Mouse (Mus musculus) frontal cortex, postnatal 14 days (tissue): ENCODE data around the gene Stat5b.

Experiments
- DNase-seq, 2 experiments: peaks; one replicate each; pipeline ENCODE4 v3.0.0; 2022; ENCODE audit warnings: low spot score in 2 of 2

Gene Stat5b

GRCm38 (mm10) chr11:100870256-100870967, 19.9 kb upstream of the Stat5b start:
- no peak for DNase-seq

GRCm38 (mm10) chr11:100865618-100866017, 15.1 kb upstream of the Stat5b start:
- no peak for DNase-seq

- no peak for DNase-seq
Measured at GRCm38 (mm10) chr11:100863141-100863540, 12.6 kb upstream of the Stat5b start.

GRCm38 (mm10) chr11:100861836-100862235, 11.3 kb upstream of the Stat5b start:
- DNase-seq, result no peak

- DNase-seq, result no peak
Measured at GRCm38 (mm10) chr11:100861335-100861734, 10.8 kb upstream of the Stat5b start.

- peak; percentile 30 to 42 for DNase-seq
Measured at GRCm38 (mm10) chr11:100860198-100861048, 9.9 kb upstream of the Stat5b start.

GRCm38 (mm10) chr11:100859579-100860075, 9.1 kb upstream of the Stat5b start:
- no peak for DNase-seq

GRCm38 (mm10) chr11:100858935-100859578, 8.5 kb upstream of the Stat5b start, which contains the start of gene Stat5a:
Gene Stat5a, plus strand, starts transcription at chr11:100859351.
- DNase-seq, result peak; percentile 33 to 49

- no peak for DNase-seq
Measured at GRCm38 (mm10) chr11:100857960-100858359, 7.4 kb upstream of the Stat5b start.

- DNase-seq, result no peak
Measured at GRCm38 (mm10) chr11:100855178-100855577, 4.7 kb upstream of the Stat5b start.

- DNase-seq, result no peak
Measured at GRCm38 (mm10) chr11:100854268-100854667, 3.7 kb upstream of the Stat5b start.

GRCm38 (mm10) chr11:100853018-100853417, 2.5 kb upstream of the Stat5b start:
- DNase-seq, result no peak

GRCm38 (mm10) chr11:100852088-100852487, 1.6 kb upstream of the Stat5b start:
- DNase-seq, result no peak

- no peak for DNase-seq
Measured at GRCm38 (mm10) chr11:100850778-100851528, 429 bp upstream of the Stat5b start.

GRCm38 (mm10) chr11:100849456-100850037, 977 bp downstream of the Stat5b start:
- DNase-seq, result no peak

- DNase-seq, result no peak
Measured at GRCm38 (mm10) chr11:100848789-100849379, 1.6 kb downstream of the Stat5b start.

- no peak for DNase-seq
Measured at GRCm38 (mm10) chr11:100848080-100848479, 2.4 kb downstream of the Stat5b start.

- DNase-seq, result no peak
Measured at GRCm38 (mm10) chr11:100847572-100847971, 3.0 kb downstream of the Stat5b start.

- DNase-seq, result no peak
Measured at GRCm38 (mm10) chr11:100845793-100846192, 4.7 kb downstream of the Stat5b start.

- DNase-seq, result no peak
Measured at GRCm38 (mm10) chr11:100844121-100844520, 6.4 kb downstream of the Stat5b start.
